Mouse (Mus musculus) heart, embryonic 15.5 days (tissue): ENCODE measurements around the gene Elane. TPM values are rescaled to one million over a fixed set of nuclear protein-coding genes. Genes with fewer than 3 reads are reported as not detected.

Experiments used
- ATAC-seq: fragments of 200-750 bp; cut with Nextera tagmentation; replicated peaks from 2 replicates; pipeline ENCODE4 v1.8.0; 2017; ENCODE audit warnings: low read depth, moderate TSS enrichment; ENCODE audit not compliant: insufficient number of reproducible peaks, insufficient read depth, low FRiP score
- H3K27ac ChIP-seq: fragments of 300-500 bp; sonication (generic); 2 replicates; pipeline ENCODE4 v1.5.1; 2015; ENCODE audit warnings: mild to moderate bottlenecking, inconsistent platforms
- H3K27me3 ChIP-seq: fragments of 300-500 bp; sonication (generic); 2 replicates; pipeline ENCODE4 v1.6.1; 2015; ENCODE audit warnings: inconsistent platforms
- H3K36me3 ChIP-seq: fragments of 300-500 bp; sonication (generic); 2 replicates; pipeline ENCODE4 v1.6.1; 2015; ENCODE audit warnings: mild to moderate bottlenecking, inconsistent platforms
- H3K4me1 ChIP-seq: fragments of 300-500 bp; sonication (generic); replicated peaks from 2 replicates; pipeline ENCODE4 v1.6.1; 2015; ENCODE audit warnings: inconsistent platforms
- H3K4me2 ChIP-seq: fragments of 300-500 bp; sonication (generic); 2 replicates; pipeline ENCODE4 v1.6.1; 2015; ENCODE audit warnings: inconsistent platforms, mild to moderate bottlenecking, moderate library complexity
- H3K4me3 ChIP-seq: fragments of 300-500 bp; sonication (generic); 2 replicates; pipeline ENCODE4 v1.5.1; 2015; ENCODE audit warnings: mild to moderate bottlenecking, inconsistent platforms
- H3K9ac ChIP-seq: fragments of 300-500 bp; sonication (generic); 2 replicates; pipeline ENCODE4 v1.6.1; 2015; ENCODE audit warnings: mild to moderate bottlenecking, inconsistent platforms
- H3K9me3 ChIP-seq: fragments of 300-500 bp; sonication (generic); replicated peaks from 2 replicates; pipeline ENCODE4 v1.6.1; 2016; ENCODE audit warnings: inconsistent platforms
- WGBS: fragments of 180-500 bp; shearing (Covaris S2); methylation state at CpG from one replicate; pipeline ENCODE4 v1.1.7; 2015; ENCODE audit warnings: mixed read lengths; 5-methylcytosine and 5-hydroxymethylcytosine counted together
- microRNA-seq: library from miRNA; unstranded; fragments of <30 nt; microRNA quantifications from one replicate; pipeline ENCODE4, GENCODE M21; 2016
- polyA plus RNA-seq: library from polyadenylated mRNA; unstranded; fragments of >200 nt; fragmentation: Nextera tagmentation; extraction: Ambion mirVana; gene quantifications from 2 replicates; pipeline ENCODE4 v1.2.1, GENCODE M21; 2015

Elane gene
- polyA plus RNA-seq, 1 experiment from 2014 or later, result 0.25 TPM

DNA sequence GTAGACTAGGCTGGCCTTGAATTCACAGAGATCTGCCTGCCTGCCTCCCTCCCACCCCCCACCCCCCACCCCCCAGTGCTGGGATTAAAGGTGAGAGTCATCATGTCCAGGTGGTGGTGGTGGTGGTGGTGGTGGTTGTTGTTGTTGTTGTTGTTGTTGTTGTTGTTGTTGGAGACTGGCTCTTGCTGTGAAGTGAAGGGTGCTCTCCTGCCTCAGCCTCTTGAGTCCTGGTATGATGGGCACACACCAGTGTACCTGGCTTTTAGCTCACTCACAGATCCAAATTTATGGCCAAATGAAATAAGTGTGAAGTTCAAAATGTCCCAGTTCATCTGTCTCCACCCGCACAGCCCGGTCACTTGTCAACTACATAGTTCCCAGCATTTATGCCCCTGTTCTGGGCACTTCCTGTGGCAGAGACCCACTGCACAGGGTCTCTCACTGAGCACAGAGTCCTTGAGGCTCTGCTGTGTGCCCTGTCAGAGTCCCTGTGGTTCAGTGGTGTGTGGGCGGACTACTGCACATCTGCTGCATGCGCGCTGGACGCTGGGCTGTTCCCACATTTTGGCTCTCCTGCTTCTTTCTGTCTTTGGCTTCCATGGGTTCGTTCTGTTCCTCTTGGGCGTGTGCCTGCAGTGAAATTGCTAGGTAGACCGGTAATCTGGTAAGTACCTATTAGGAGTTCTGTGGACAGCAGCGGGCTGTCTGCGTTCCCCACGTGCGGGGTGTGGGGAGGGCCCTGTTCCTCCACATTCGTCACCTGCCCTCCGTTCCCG, 48.9 kb downstream of the Elane start:
- no peak overlapping the region for H3K4me3 ChIP-seq
- H3K27me3 ChIP-seq, result no peaks in the 10 kb centered on the region
- no peak overlapping the region for H3K9ac ChIP-seq
- 84% methylated on average over 16 of the region's 16 CpGs for WGBS
- H3K9me3 ChIP-seq, result no peaks in the 10 kb centered on the region
- 0 out of 2 replicates have a peak overlapping the region, but pooled peaks have one; percentile 1 for H3K27ac ChIP-seq
- no peak overlapping the region for H3K4me2 ChIP-seq
- peaks cover 78% of the 10 kb centered on the region for H3K4me1 ChIP-seq
- ATAC-seq, result no peak
- peaks cover 12% of the 10 kb centered on the region for H3K36me3 ChIP-seq

DNA sequence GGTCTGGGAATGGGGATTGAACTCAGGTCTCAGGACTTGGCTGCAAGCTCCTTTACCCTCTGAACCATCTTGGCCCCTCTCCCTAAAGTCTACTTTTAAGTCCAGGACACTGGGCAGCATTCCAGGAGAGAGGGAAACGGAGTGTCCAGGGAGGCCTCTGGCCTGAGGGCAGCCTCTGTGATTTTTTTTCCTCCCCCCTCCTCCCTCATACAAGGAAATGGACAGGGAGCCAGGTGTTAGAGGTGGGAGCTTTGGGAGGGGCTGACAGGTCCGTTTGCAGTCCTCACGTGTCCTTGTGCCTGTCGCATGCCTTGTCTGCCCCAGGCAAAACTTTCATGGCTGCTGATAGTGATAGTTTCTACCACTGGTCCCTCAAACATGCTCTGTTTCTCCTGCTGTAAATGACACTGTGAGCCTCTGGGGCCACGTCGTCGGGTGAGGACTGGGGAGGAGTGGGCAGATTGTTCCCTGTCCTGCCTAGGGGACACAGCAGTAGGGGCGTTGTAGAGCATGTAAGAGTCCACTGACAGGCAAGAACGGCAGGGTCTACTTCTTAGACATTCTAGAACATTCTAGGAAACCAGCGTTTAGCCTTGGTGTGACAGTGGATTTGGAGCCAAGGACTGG, 50.4 kb downstream of the Elane start:
- H3K9ac ChIP-seq, result no peak overlapping the region
- ATAC-seq, result 0 out of 2 replicates have a peak, but pooled peaks have one; percentile 1
- H3K4me2 ChIP-seq, result peak overlapping the region; percentile 59
- peaks cover 86% of the 10 kb centered on the region for H3K4me1 ChIP-seq
- peak overlapping the region; percentile 30 for H3K4me3 ChIP-seq
- WGBS, result 33% methylated on average over 10 of the region's 10 CpGs
- H3K9me3 ChIP-seq, result no peaks in the 10 kb centered on the region
- peak overlapping the region; percentile 73 for H3K27ac ChIP-seq
- no peaks in the 10 kb centered on the region for H3K27me3 ChIP-seq
- peaks cover 5% of the 10 kb centered on the region for H3K36me3 ChIP-seq

DNA sequence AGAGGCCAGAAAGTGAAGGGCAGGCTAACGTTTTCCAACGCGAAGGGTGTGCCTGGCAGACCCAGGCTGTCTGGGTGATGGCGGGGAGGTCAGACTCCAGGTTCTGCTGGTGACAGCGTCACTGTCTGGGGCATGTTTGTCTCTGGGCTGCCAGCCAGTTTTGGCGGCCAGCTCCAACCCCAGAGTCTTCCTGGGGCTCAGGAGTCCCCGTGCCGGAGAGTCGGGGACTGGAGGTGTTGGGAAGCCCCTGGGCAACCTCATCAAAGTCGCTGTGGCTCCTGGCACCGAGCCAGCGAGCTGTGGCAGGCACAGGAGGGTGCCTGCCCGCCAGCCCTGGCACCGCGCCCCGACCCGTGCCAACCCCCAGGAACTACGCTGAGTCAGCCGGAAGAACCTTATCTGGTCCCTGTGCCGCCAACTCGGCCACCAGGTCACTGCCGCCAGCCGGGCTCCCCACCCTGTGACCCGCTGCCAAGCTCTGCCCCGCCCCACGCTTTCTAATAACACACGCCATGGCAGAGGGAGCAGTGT, 50.9 kb downstream of the Elane start:
- no peak overlapping the region for H3K9ac ChIP-seq
- H3K36me3 ChIP-seq, result no peaks in the 10 kb centered on the region; the same call in 1 of the 2 replicates
- peak; percentile 72 for ATAC-seq
- H3K9me3 ChIP-seq, result no peaks in the 10 kb centered on the region
- H3K27ac ChIP-seq, result peak overlapping the region; percentile 73
- H3K4me1 ChIP-seq, result peaks cover 81% of the 10 kb centered on the region
- H3K4me3 ChIP-seq, result peak overlapping the region; percentile 30
- H3K4me2 ChIP-seq, result peak overlapping the region; percentile 59
- H3K27me3 ChIP-seq, result no peaks in the 10 kb centered on the region
- 25% methylated on average over 27 of the region's 27 CpGs for WGBS

Small RNA genes within 50 kb of the gene (microRNA-seq; reads per million reads assigned to microRNA genes)
- gene Mir6910, result 1.1 reads per million

Other genes with a start within 250 kb of the Elane start
- 2.0 and 3.9 TPM in 2 replicates for gene Shc2, start 248.3 kb upstream of the Elane start, polyA plus RNA-seq
- not detected in 2 replicates for gene Odf3l2, start 240.5 kb upstream of the Elane start, polyA plus RNA-seq
- 1.4 and 1.9 TPM in 2 replicates for gene Madcam1, start 221.7 kb upstream of the Elane start, polyA plus RNA-seq
- 39.5 and 46.8 TPM in 2 replicates for gene Tpgs1, start 216.9 kb upstream of the Elane start, polyA plus RNA-seq
- gene Cdc34, start 204.1 kb upstream of the Elane start, polyA plus RNA-seq, result 86.7 and 98.4 TPM in 2 replicates
- gene Gzmm, start 197.2 kb upstream of the Elane start, polyA plus RNA-seq, result 1.1 TPM in 2 replicates
- gene Bsg, start 181.8 kb upstream of the Elane start, polyA plus RNA-seq, result 998 and 1,017 TPM in 2 replicates
- 0.08 and 0.09 TPM in 2 replicates for gene Hcn2, start 169.6 kb upstream of the Elane start, polyA plus RNA-seq
- gene Polrmt, start 139.7 kb upstream of the Elane start, polyA plus RNA-seq, result 30.0 and 36.5 TPM in 2 replicates
- gene Fgf22, start 131.2 kb upstream of the Elane start, polyA plus RNA-seq, result 0.06 and 0.16 TPM in 2 replicates
- gene Rnf126, start 119.3 kb upstream of the Elane start, polyA plus RNA-seq, result 54.0 and 65.5 TPM in 2 replicates
- 29.0 and 30.9 TPM in 2 replicates for gene Fstl3, start 109.0 kb upstream of the Elane start, polyA plus RNA-seq
- gene Prss57, start 95.3 kb upstream of the Elane start, polyA plus RNA-seq, result 0.49 and 5.1 TPM in 2 replicates
- gene Palm, start 92.7 kb upstream of the Elane start, polyA plus RNA-seq, result 57.8 and 73.1 TPM in 2 replicates
- 0.81 and 1.3 TPM in 2 replicates for gene Misp, start 65.3 kb upstream of the Elane start, polyA plus RNA-seq
- 89.6 and 162 TPM in 2 replicates for gene Ptbp1, start 31.8 kb upstream of the Elane start, polyA plus RNA-seq
- 1.1 and 3.0 TPM in 2 replicates for gene Prtn3, start 11.8 kb upstream of the Elane start, polyA plus RNA-seq
- gene Plppr3, start 11.6 kb upstream of the Elane start, polyA plus RNA-seq, result 8.6 and 15.3 TPM in 2 replicates
- gene Cfd, start 4.6 kb downstream of the Elane start, polyA plus RNA-seq, result not detected in 2 replicates
- 34.8 and 45.7 TPM in 2 replicates for gene Med16, start 22.7 kb downstream of the Elane start, polyA plus RNA-seq
- gene Gm26602, start 24.6 kb downstream of the Elane start, polyA plus RNA-seq, result 15.7 TPM in 1 of 2 replicates, not detected in the other
- gene Kiss1r, start 30.7 kb downstream of the Elane start, polyA plus RNA-seq, result 0.34 and 0.51 TPM in 2 replicates
- 95.2 and 118 TPM in 2 replicates for gene R3hdm4, start 35.0 kb downstream of the Elane start, polyA plus RNA-seq
- 2.1 and 3.7 TPM in 2 replicates for gene Arid3a, start 40.8 kb downstream of the Elane start, polyA plus RNA-seq
- 56.7 and 66.6 TPM in 2 replicates for gene Wdr18, start 73.9 kb downstream of the Elane start, polyA plus RNA-seq
- gene Grin3b, start 84.5 kb downstream of the Elane start, polyA plus RNA-seq, result 0.24 and 0.28 TPM in 2 replicates
- gene Tmem259, start 98.1 kb downstream of the Elane start, polyA plus RNA-seq, result 16.2 and 19.6 TPM in 2 replicates
- 208 and 243 TPM in 2 replicates for gene Cnn2, start 102.3 kb downstream of the Elane start, polyA plus RNA-seq
- gene Abca7, start 110.2 kb downstream of the Elane start, polyA plus RNA-seq, result 2.1 and 3.9 TPM in 2 replicates
- gene Arhgap45, start 130.4 kb downstream of the Elane start, polyA plus RNA-seq, result 4.7 and 14.4 TPM in 2 replicates
- 115 and 136 TPM in 2 replicates for gene Polr2e, start 153.5 kb downstream of the Elane start, polyA plus RNA-seq
- gene Gpx4, start 160.9 kb downstream of the Elane start, polyA plus RNA-seq, result 628 and 658 TPM in 2 replicates
- gene Sbno2, start 219.3 kb downstream of the Elane start, polyA plus RNA-seq, result 8.3 and 13.9 TPM in 2 replicates
- gene Stk11, start 229.6 kb downstream of the Elane start, polyA plus RNA-seq, result 10.0 and 14.2 TPM in 2 replicates